ENCODE assay signal across 22 mouse cellular contexts in genomic region chr2:95128721-95129120, GRCm38 (mm10).
DNase-seq lines count a peak whose midpoint lies in the region; ATAC-seq and TF ChIP-seq lines count a peak whose summit lies in the region.
"Had no signal": no experiment of that assay in that cellular context is flagged by ENCODE, and none has a peak within 500 bp of the region (broad histone marks: within the 10 kb centered on the region; RNA-seq: fewer than 3 reads in every experiment).

No protein-coding gene starts in this region.

- ATAC-seq in forebrain, embryonic 12.5 days (ENCODE audit: low FRiP score) = peak; percentile 33; the same call in 1 of the 2 replicates
- ATAC-seq in forebrain, embryonic 11.5 days (replicated peaks; ENCODE audit: low FRiP score) = no peak
- ATAC-seq in hindbrain, postnatal 0 days = no peak
- no peak for ATAC-seq in hindbrain, embryonic 16.5 days
- ATAC-seq: CD4-positive, CD25-positive, alpha-beta regulatory T cell, adult 4 months had no signal

- no peaks in the 10 kb centered on the region for H3K9me3 ChIP-seq in forebrain, embryonic 12.5 days
- no peaks in the 10 kb centered on the region for H3K9me3 ChIP-seq in forebrain, embryonic 11.5 days (ENCODE audit: control insufficient read depth, low read length)
- no peaks in the 10 kb centered on the region for H3K9me3 ChIP-seq in hindbrain, postnatal 0 days (ENCODE audit: low read length)
- no peaks in the 10 kb centered on the region for H3K9me3 ChIP-seq in hindbrain, embryonic 16.5 days (ENCODE audit: control insufficient read depth, low read length)
- H3K9me3 ChIP-seq: embryonic facial prominence, embryonic 12.5 days; G1E; heart, embryonic 10.5 days; hindbrain, embryonic 15.5 days had no signal

- no peak for TF ChIP-seq CTCF in hindbrain, postnatal 0 days (IDR thresholded peaks at IDR 0.05; ENCODE audit: low read depth)

- no peaks in the 10 kb centered on the region for H3K4me1 ChIP-seq in forebrain, embryonic 12.5 days
- H3K4me1 ChIP-seq in forebrain, embryonic 11.5 days (replicated peaks; ENCODE audit: control insufficient read depth, insufficient read depth, low read length) = no peaks in the 10 kb centered on the region
- H3K4me1 ChIP-seq in hindbrain, postnatal 0 days (ENCODE audit: insufficient read depth, low read length) = no peaks in the 10 kb centered on the region
- no peaks in the 10 kb centered on the region for H3K4me1 ChIP-seq in hindbrain, embryonic 16.5 days (ENCODE audit: control insufficient read depth, insufficient read depth, low read depth, low read length)
- H3K4me1 ChIP-seq: embryonic facial prominence, embryonic 12.5 days; heart, embryonic 10.5 days; hindbrain, embryonic 15.5 days had no signal

- no peaks in the 10 kb centered on the region for H3K36me3 ChIP-seq in forebrain, embryonic 12.5 days (replicated peaks)
- no peaks in the 10 kb centered on the region for H3K36me3 ChIP-seq in forebrain, embryonic 11.5 days (ENCODE audit: control insufficient read depth, insufficient read depth, low read length)
- no peaks in the 10 kb centered on the region for H3K36me3 ChIP-seq in hindbrain, postnatal 0 days (ENCODE audit: insufficient read depth, low read length)
- no peaks in the 10 kb centered on the region for H3K36me3 ChIP-seq in hindbrain, embryonic 16.5 days (ENCODE audit: control insufficient read depth, insufficient read depth, low read length)
- H3K36me3 ChIP-seq: embryonic facial prominence, embryonic 12.5 days; G1E; heart, embryonic 10.5 days; hindbrain, embryonic 15.5 days had no signal

- 0 out of 2 replicates have a peak, but pooled peaks cover 2% of the 10 kb centered on the region for H3K27me3 ChIP-seq in forebrain, embryonic 12.5 days
- H3K27me3 ChIP-seq in forebrain, embryonic 11.5 days (ENCODE audit: control insufficient read depth, insufficient read depth, low read length) = no peaks in the 10 kb centered on the region
- no peaks in the 10 kb centered on the region for H3K27me3 ChIP-seq in hindbrain, postnatal 0 days (ENCODE audit: insufficient read depth, low read length)
- no peaks in the 10 kb centered on the region for H3K27me3 ChIP-seq in hindbrain, embryonic 16.5 days (replicated peaks; ENCODE audit: control insufficient read depth, insufficient read depth, low read length)
- H3K27me3 ChIP-seq: embryonic facial prominence, embryonic 12.5 days; hindbrain, embryonic 15.5 days had no signal

- no peak overlapping the region for H3K27ac ChIP-seq in forebrain, embryonic 12.5 days
- no peak overlapping the region for H3K27ac ChIP-seq in forebrain, embryonic 11.5 days (ENCODE audit: low read depth, low read length)
- H3K27ac ChIP-seq in hindbrain, postnatal 0 days = no peak overlapping the region
- no peak overlapping the region for H3K27ac ChIP-seq in hindbrain, embryonic 16.5 days (ENCODE audit: low read depth, low read length)
- H3K27ac ChIP-seq: embryonic facial prominence, embryonic 12.5 days; heart, embryonic 10.5 days; hindbrain, embryonic 15.5 days had no signal

- WGBS in forebrain, embryonic 12.5 days = 7% methylated on average over 1 of the region's 1 CpGs
- whole genome bisulfite sequencing in forebrain, embryonic 11.5 days = 38% methylated on average over 1 of the region's 1 CpGs
- 41% methylated on average over 1 of the region's 1 CpGs for WGBS in hindbrain, postnatal 0 days
- WGBS in hindbrain, embryonic 16.5 days = 35% methylated on average over 1 of the region's 1 CpGs

- no peak overlapping the region for H3K4me2 ChIP-seq in forebrain, embryonic 12.5 days
- H3K4me2 ChIP-seq in forebrain, embryonic 11.5 days (ENCODE audit: low read depth, low read length, severe bottlenecking) = no peak overlapping the region
- H3K4me2 ChIP-seq in hindbrain, postnatal 0 days (ENCODE audit: low read depth, low read length) = no peak overlapping the region
- no peak overlapping the region for H3K4me2 ChIP-seq in hindbrain, embryonic 16.5 days (ENCODE audit: low read length)
- H3K4me2 ChIP-seq: embryonic facial prominence, embryonic 12.5 days; hindbrain, embryonic 15.5 days had no signal

- H3K4me3 ChIP-seq in forebrain, embryonic 12.5 days (replicated peaks) = no peak overlapping the region
- no peak overlapping the region for H3K4me3 ChIP-seq in forebrain, embryonic 11.5 days (ENCODE audit: low read depth, low read length)
- H3K4me3 ChIP-seq in hindbrain, postnatal 0 days (ENCODE audit: low read length) = no peak overlapping the region
- H3K4me3 ChIP-seq in hindbrain, embryonic 16.5 days (ENCODE audit: low read length) = no peak overlapping the region
- H3K4me3 ChIP-seq: embryonic facial prominence, embryonic 12.5 days; heart, embryonic 10.5 days; hindbrain, embryonic 15.5 days had no signal

- no peak overlapping the region for H3K9ac ChIP-seq in forebrain, embryonic 12.5 days
- H3K9ac ChIP-seq in forebrain, embryonic 11.5 days (ENCODE audit: low read length) = no peak overlapping the region
- H3K9ac ChIP-seq in hindbrain, postnatal 0 days (replicated peaks; ENCODE audit: low read length) = no peak overlapping the region
- no peak overlapping the region for H3K9ac ChIP-seq in hindbrain, embryonic 16.5 days (ENCODE audit: low read depth, low read length)
- H3K9ac ChIP-seq: embryonic facial prominence, embryonic 12.5 days; hindbrain, embryonic 15.5 days had no signal

- DNase-seq in cerebellum, adult 9-10 months = peak; percentile 15
- no peak for DNase-seq in cerebellum, adult 11 months
- no peak for DNase-seq in forebrain, embryonic 11.5 days (ENCODE audit: low spot score)
- DNase-seq in hindbrain, postnatal 0 days (ENCODE audit: low spot score) = peak; percentile 42
- peak; percentile 39 for DNase-seq in brain, adult 2 months (ENCODE audit: low read depth, low spot score)
- DNase-seq in T-cell, adult 2 months (ENCODE audit: low spot score) = no peak
- DNase-seq: adrenal gland, postnatal 10 days; B cell, adult 2 months; cerebellum, adult 8-10 months; embryo, embryonic 11 days; gastrocnemius, postnatal 10 days; heart, adult 18-20 months; heart, postnatal 10 days; kidney, adult 11 months; kidney, adult 9 months had no signal

Comparison
In these comparisons a context has a peak if more than half of its experiments do, and no peak if none do; other contexts are left out.
1. DNase-seq: peak in cerebellum, adult 9-10 months (single experiment), hindbrain, postnatal 0 days (single experiment) and brain, adult 2 months (single experiment); none in cerebellum, adult 11 months (single experiment), forebrain, embryonic 11.5 days (single experiment) and T-cell, adult 2 months (single experiment).